Mouse (Mus musculus): ENCODE results near the gene Ormdl1. TPM values are rescaled to one million over a fixed set of nuclear protein-coding genes. Genes with fewer than 3 reads are reported as not detected.
A peak's percentile ranks its signal among the peaks of the same experiment; 100 is the strongest.
"Not testable (repeated sequence)": the region's sequence is repeated elsewhere in the genome, so short reads cannot be mapped to it uniquely, and the experiment has no call there.

Ormdl1 gene
- polyA plus RNA-seq, 1 experiment from 2014 or later = 47.8 TPM

DNA sequence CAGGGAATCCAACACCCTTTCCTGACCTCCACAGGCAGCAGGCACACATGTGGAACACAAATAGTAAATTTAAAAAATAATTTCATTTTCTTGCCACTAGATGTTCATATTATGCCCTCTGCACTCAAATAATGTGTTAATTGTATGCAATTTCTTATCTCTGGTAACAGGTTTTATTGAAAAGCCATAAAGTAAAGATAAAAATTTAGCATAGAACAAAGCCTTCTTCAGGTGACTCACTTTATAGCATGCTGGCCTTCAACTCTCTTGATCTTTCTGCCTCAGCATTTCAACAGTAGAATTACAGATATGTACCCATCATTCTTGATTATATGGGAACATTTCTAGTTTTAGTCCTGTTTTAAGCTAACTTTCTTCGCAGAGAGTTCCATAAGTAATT lies 27.4 kb downstream of the Ormdl1 start:
- Histone ChIP-seq H3K4me1 (ENCODE audit: insufficient read depth, low read length) (no peaks in the 10 kb centered on the region), H3K36me3 (ENCODE audit: insufficient read depth, low read length) (no peaks in the 10 kb centered on the region), H3K4me2 (replicated peaks; ENCODE audit: low read depth, low read length) (no peak overlapping the region), H3K27ac (ENCODE audit: low read length) (no peak overlapping the region), H3K27me3 (ENCODE audit: insufficient read depth, low read length) (no peaks in the 10 kb centered on the region), H3K4me3 (ENCODE audit: low read length) (no peak overlapping the region), H3K9me3 (ENCODE audit: low read length) (no peaks in the 10 kb centered on the region), H3K9ac (replicated peaks; ENCODE audit: low read length) (no peak overlapping the region)
- ATAC-seq (ENCODE audit: low FRiP score, low TSS enrichment) = no peak
- WGBS = 90% methylated on average over 1 of the region's 1 CpGs

DNA sequence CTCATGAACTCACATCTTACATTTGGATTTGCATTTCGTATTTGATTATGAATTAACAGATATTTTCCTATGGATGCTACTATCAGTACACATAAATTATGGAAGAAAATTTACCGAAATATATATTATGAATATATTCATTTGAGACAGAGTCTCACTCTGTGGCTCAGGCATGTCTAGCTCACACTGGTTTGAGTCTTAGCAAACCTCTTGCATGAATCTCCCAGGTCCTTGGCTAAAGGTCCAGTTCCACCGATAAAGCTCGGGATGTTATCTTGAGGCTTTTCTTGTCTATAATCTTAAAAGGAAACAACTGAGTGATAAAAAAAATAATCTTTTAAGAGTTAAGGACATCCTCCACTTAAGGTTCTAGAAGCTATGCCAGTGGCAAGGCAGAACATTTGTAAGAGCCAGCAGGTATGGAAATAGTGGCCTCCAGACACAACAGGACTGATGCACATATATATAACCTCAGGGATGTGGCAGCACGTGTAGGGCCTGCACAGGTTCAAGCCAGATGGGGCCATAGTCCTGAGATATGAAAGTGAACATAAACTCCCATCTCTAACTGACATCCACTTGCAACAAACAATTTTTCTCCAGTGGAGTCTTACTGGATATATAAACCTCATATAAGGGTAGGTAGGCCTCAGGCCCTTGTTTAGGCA lies 28.1 kb downstream of the Ormdl1 start:
- H3K4me3 ChIP-seq (ENCODE audit: low read length) = no peak overlapping the region
- no peak for ATAC-seq (ENCODE audit: low FRiP score, low TSS enrichment)
- H3K9ac ChIP-seq (replicated peaks; ENCODE audit: low read length) = no peak overlapping the region
- no peaks in the 10 kb centered on the region for H3K36me3 ChIP-seq (ENCODE audit: insufficient read depth, low read length)
- H3K4me2 ChIP-seq (replicated peaks; ENCODE audit: low read depth, low read length) = no peak overlapping the region
- H3K4me1 ChIP-seq (ENCODE audit: insufficient read depth, low read length) = no peaks in the 10 kb centered on the region
- H3K9me3 ChIP-seq (ENCODE audit: low read length) = no peaks in the 10 kb centered on the region
- no peak overlapping the region for H3K27ac ChIP-seq (ENCODE audit: low read length)
- 89% methylated on average over 5 of the region's 5 CpGs for WGBS
- no peaks in the 10 kb centered on the region for H3K27me3 ChIP-seq (ENCODE audit: insufficient read depth, low read length)

DNA sequence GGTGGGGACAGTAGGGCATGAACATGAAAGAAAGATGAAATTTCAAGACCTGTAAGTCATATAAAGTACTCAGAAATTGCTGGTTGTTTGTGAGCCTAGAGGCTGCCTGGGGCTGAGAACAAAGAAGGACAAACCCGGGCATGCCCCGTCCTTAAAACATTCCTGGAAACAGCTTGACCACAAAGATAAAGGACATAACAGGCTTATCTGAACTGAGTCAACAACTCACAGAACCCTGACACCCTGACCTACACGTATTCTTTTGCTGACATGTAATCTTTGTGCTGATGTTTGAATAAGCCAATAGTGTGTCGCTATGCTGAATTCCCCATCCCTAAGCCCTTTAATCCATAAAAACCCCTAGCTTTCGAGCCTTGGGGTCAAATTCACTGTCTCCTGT lies 36.6 kb downstream of the Ormdl1 start:
- H3K4me2 ChIP-seq (replicated peaks; ENCODE audit: low read depth, low read length); H3K27me3 ChIP-seq (ENCODE audit: insufficient read depth, low read length); ATAC-seq (ENCODE audit: low FRiP score, low TSS enrichment); H3K27ac ChIP-seq (ENCODE audit: low read length); H3K4me1 ChIP-seq (ENCODE audit: insufficient read depth, low read length); H3K36me3 ChIP-seq (ENCODE audit: insufficient read depth, low read length); H3K4me3 ChIP-seq (ENCODE audit: low read length); H3K9ac ChIP-seq (replicated peaks; ENCODE audit: low read length); H3K9me3 ChIP-seq (ENCODE audit: low read length): not testable (repeated sequence)
- WGBS = 82% methylated on average over 5 of the region's 5 CpGs

DNA sequence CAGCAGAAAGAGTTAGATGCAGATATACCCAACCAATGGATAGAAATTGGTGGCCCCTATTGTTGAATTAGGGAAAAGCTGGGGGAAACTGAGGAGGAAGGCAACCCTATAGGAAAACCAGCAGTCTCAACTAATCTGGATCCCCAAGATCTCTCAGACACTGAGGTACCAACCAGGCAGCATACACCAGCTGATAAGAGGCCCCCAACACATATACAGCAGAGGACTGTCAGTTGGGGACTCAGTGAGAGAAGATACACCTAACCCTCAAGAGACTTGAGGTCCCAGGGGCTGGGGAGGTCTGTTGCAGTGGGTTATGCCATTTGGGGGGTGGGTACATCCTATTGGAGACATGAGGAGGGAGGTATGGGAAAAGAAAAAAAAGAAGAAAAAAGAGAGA lies 38.6 kb downstream of the Ormdl1 start:
- no peak overlapping the region for H3K4me2 ChIP-seq (replicated peaks; ENCODE audit: low read depth, low read length)
- H3K4me3 ChIP-seq (ENCODE audit: low read length) = no peak overlapping the region
- no peaks in the 10 kb centered on the region for H3K4me1 ChIP-seq (ENCODE audit: insufficient read depth, low read length)
- no peaks in the 10 kb centered on the region for H3K27me3 ChIP-seq (ENCODE audit: insufficient read depth, low read length)
- H3K27ac ChIP-seq (ENCODE audit: low read length) = no peak overlapping the region
- no peaks in the 10 kb centered on the region for H3K36me3 ChIP-seq (ENCODE audit: insufficient read depth, low read length)
- ATAC-seq (ENCODE audit: low FRiP score, low TSS enrichment) = no peak
- no peak overlapping the region for H3K9ac ChIP-seq (replicated peaks; ENCODE audit: low read length)
- 0 out of 2 replicates have a peak, but pooled peaks cover under 1% of the 10 kb centered on the region for H3K9me3 ChIP-seq (ENCODE audit: low read length)

- not testable (repeated sequence) for H3K9ac ChIP-seq (replicated peaks; ENCODE audit: low read length); ATAC-seq (ENCODE audit: low FRiP score, low TSS enrichment); H3K27me3 ChIP-seq (ENCODE audit: insufficient read depth, low read length); H3K27ac ChIP-seq (ENCODE audit: low read length); H3K4me1 ChIP-seq (ENCODE audit: insufficient read depth, low read length); H3K4me3 ChIP-seq (ENCODE audit: low read length); H3K4me2 ChIP-seq (replicated peaks; ENCODE audit: low read depth, low read length)
- Histone ChIP-seq H3K36me3 (ENCODE audit: insufficient read depth, low read length) (peaks cover 14% of the 10 kb centered on the region), H3K9me3 (ENCODE audit: low read length) (peaks cover 12% of the 10 kb centered on the region)
- 73% methylated on average over 2 of the region's 2 CpGs for WGBS
These were observed 40.5 kb downstream of the Ormdl1 start for GRCm38 (mm10) chr1:53337403-53337802.

DNA sequence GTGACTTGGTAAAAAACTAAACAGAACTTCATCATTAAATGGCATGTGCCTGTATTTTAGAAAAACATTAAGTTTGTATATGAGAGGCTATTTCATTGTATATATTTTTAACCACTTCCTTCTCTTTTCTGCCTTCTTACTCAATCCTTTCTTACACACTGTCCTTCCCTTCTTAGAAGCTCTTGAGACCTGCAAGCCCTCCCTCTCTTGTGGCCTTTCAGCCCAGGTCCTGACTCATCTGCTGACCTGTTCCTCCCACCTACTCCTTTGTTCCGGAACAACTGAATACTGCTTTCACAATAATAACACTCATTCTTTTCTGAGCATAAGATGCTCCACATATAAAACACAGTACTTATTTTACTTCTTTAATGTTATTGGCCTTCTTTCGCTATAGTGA lies 44.2 kb downstream of the Ormdl1 start:
- no peaks in the 10 kb centered on the region for H3K27me3 ChIP-seq (ENCODE audit: insufficient read depth, low read length)
- no peak overlapping the region for H3K4me2 ChIP-seq (replicated peaks; ENCODE audit: low read depth, low read length)
- no peak for ATAC-seq (ENCODE audit: low FRiP score, low TSS enrichment)
- H3K27ac ChIP-seq (ENCODE audit: low read length) = no peak overlapping the region
- no peaks in the 10 kb centered on the region for H3K4me1 ChIP-seq (ENCODE audit: insufficient read depth, low read length)
- WGBS = 96% methylated on average over 2 of the region's 2 CpGs
- H3K36me3 ChIP-seq (ENCODE audit: insufficient read depth, low read length) = peaks cover 39% of the 10 kb centered on the region
- H3K9me3 ChIP-seq (ENCODE audit: low read length) = peaks cover 20% of the 10 kb centered on the region
- no peak overlapping the region for H3K4me3 ChIP-seq (ENCODE audit: low read length)
- H3K9ac ChIP-seq (replicated peaks; ENCODE audit: low read length) = no peak overlapping the region

GRCm38 (mm10) chr1:53352327-53353261 lies 55.7 kb downstream of the Ormdl1 start, which contains the start of the genes Asdurf, Gm28551 and Asnsd1:
Gene Asdurf (minus strand): TSS chr1:53352619.
Gene Gm28551 (minus strand): TSS chr1:53352667.
Gene Asnsd1 (minus strand): TSS chr1:53352752.
- H3K27ac ChIP-seq (ENCODE audit: low read length) = peak within 1 kb of the TSS; percentile 83
- under 1% methylated on average over 43 of the region's 44 CpGs for WGBS
- ATAC-seq (ENCODE audit: low FRiP score, low TSS enrichment) = peak; percentile 100
- peak within 1 kb of the TSS; percentile 94 for H3K9ac ChIP-seq (replicated peaks; ENCODE audit: low read length)
- peaks cover 8% of the 10 kb centered on the region for H3K36me3 ChIP-seq (ENCODE audit: insufficient read depth, low read length)
- no peaks in the 10 kb centered on the region for H3K27me3 ChIP-seq (ENCODE audit: insufficient read depth, low read length)
- H3K9me3 ChIP-seq (ENCODE audit: low read length) = no peaks in the 10 kb centered on the region
- H3K4me2 ChIP-seq (replicated peaks; ENCODE audit: low read depth, low read length) = peak within 1 kb of the TSS; percentile 57
- peak within 1 kb of the TSS; percentile 90 for H3K4me3 ChIP-seq (ENCODE audit: low read length)
- peaks cover 6% of the 10 kb centered on the region for H3K4me1 ChIP-seq (ENCODE audit: insufficient read depth, low read length)

- no peak overlapping the region for H3K4me2 ChIP-seq (replicated peaks; ENCODE audit: low read depth, low read length)
- ATAC-seq (ENCODE audit: low FRiP score, low TSS enrichment) = no peak
- H3K27ac ChIP-seq (ENCODE audit: low read length) = no peak overlapping the region
- H3K36me3 ChIP-seq (ENCODE audit: insufficient read depth, low read length) = no peaks in the 10 kb centered on the region
- no peaks in the 10 kb centered on the region for H3K9me3 ChIP-seq (ENCODE audit: low read length)
- no peak overlapping the region for H3K4me3 ChIP-seq (ENCODE audit: low read length)
- no peaks in the 10 kb centered on the region for H3K4me1 ChIP-seq (ENCODE audit: insufficient read depth, low read length)
- H3K27me3 ChIP-seq (ENCODE audit: insufficient read depth, low read length) = no peaks in the 10 kb centered on the region
- H3K9ac ChIP-seq (replicated peaks; ENCODE audit: low read length) = no peak overlapping the region
These were observed 62.1 kb downstream of the Ormdl1 start for GRCm38 (mm10) chr1:53358988-53359387.

Measured in kidney, embryonic 16.5 days (tissue).